8 mouse cellular contexts compared by ENCODE assay signal in genomic region chr5:119682646-119683515, GRCm38 (mm10). TPM values are rescaled to one million over a fixed set of nuclear protein-coding genes. Genes with fewer than 3 reads are reported as not detected.
DNase-seq lines count a peak whose midpoint lies in the region; ATAC-seq and TF ChIP-seq lines count a peak whose summit lies in the region.
"Had no signal": no experiment of that assay in that cellular context is flagged by ENCODE, and none has a peak within 500 bp of the region (broad histone marks: within the 10 kb centered on the region; RNA-seq: fewer than 3 reads in every experiment).

No protein-coding gene starts in this region.

- no peak overlapping the region for H3K27ac ChIP-seq in midbrain, embryonic 12.5 days (replicated peaks)
- H3K27ac ChIP-seq in midbrain, postnatal 0 days (ENCODE audit: low read depth, low read length): no peak overlapping the region
- no peak overlapping the region for H3K27ac ChIP-seq in layer of hippocampus, adult 2 months

- no peaks in the 10 kb centered on the region for H3K9me3 ChIP-seq in midbrain, embryonic 12.5 days
- H3K9me3 ChIP-seq in midbrain, postnatal 0 days (ENCODE audit: low read length): no peaks in the 10 kb centered on the region
- H3K9me3 ChIP-seq: megakaryocyte, embryonic 14.5 days had no signal

- H3K9ac ChIP-seq in midbrain, embryonic 12.5 days (replicated peaks): no peak overlapping the region
- no peak overlapping the region for H3K9ac ChIP-seq in midbrain, postnatal 0 days (replicated peaks; ENCODE audit: low read length, poor library complexity, severe bottlenecking)

- TF ChIP-seq CTCF in midbrain, postnatal 0 days (IDR thresholded peaks at IDR 0.05): no peak
- TF ChIP-seq CTCF in layer of hippocampus, adult 2 months (conservative IDR thresholded peaks at IDR 0.05): no peak

- no peak overlapping the region for H3K4me2 ChIP-seq in midbrain, embryonic 12.5 days (replicated peaks)
- H3K4me2 ChIP-seq in midbrain, postnatal 0 days (ENCODE audit: low read depth, low read length, poor library complexity, severe bottlenecking): no peak overlapping the region

- 0 out of 2 replicates have a peak overlapping the region, but pooled peaks have one; percentile 3 for H3K4me3 ChIP-seq in midbrain, embryonic 12.5 days
- H3K4me3 ChIP-seq in midbrain, postnatal 0 days (ENCODE audit: low read depth, low read length): no peak overlapping the region
- H3K4me3 ChIP-seq in layer of hippocampus, adult 2 months: no peak overlapping the region
- H3K4me3 ChIP-seq: megakaryocyte, embryonic 14.5 days had no signal

- H3K36me3 ChIP-seq in midbrain, embryonic 12.5 days: no peaks in the 10 kb centered on the region
- H3K36me3 ChIP-seq in midbrain, postnatal 0 days (ENCODE audit: insufficient read depth, low read length): no peaks in the 10 kb centered on the region

- ATAC-seq in midbrain, embryonic 12.5 days (ENCODE audit: low FRiP score, low read depth): no peak
- ATAC-seq in midbrain, postnatal 0 days (ENCODE audit: low FRiP score): no peak

- peaks cover 96% of the 10 kb centered on the region for H3K27me3 ChIP-seq in midbrain, embryonic 12.5 days
- H3K27me3 ChIP-seq in midbrain, postnatal 0 days (ENCODE audit: insufficient read depth, low read length): peaks cover 92% of the 10 kb centered on the region

- 1% methylated on average over 40 of the region's 40 CpGs for WGBS in midbrain, embryonic 12.5 days
- WGBS in midbrain, postnatal 0 days: 4% methylated on average over 40 of the region's 40 CpGs

- DNase-seq in midbrain, postnatal 0 days (ENCODE audit: low spot score): no peak
- DNase-seq in embryo, embryonic 9.5 days (ENCODE audit: extremely low spot score): peak; percentile 60
- peak; percentile 48 for DNase-seq in kidney, postnatal 14 days
- peak; percentile 55 for DNase-seq in retina, embryonic 14.5 days (ENCODE audit: low spot score)
- DNase-seq in frontal cortex, postnatal 14 days (ENCODE audit: low spot score in 2 of 2): no peak
- DNase-seq in layer of hippocampus, adult 2 months (ENCODE audit: low spot score in 2 of 2): no peak

- 0 out of 2 replicates have a peak, but pooled peaks cover 4% of the 10 kb centered on the region for H3K4me1 ChIP-seq in midbrain, embryonic 12.5 days
- H3K4me1 ChIP-seq in midbrain, postnatal 0 days (ENCODE audit: insufficient read depth, low read length): no peaks in the 10 kb centered on the region

RNA-seq across cellular contexts. Expression of gene Tbx3, which starts 12.4 kb away (rescaled TPM):
- 2.1 and 2.2 TPM in 2 replicates for polyA plus RNA-seq in midbrain, embryonic 12.5 days (2016; fragmentation: Nextera tagmentation; extraction: Ambion mirVana)
- 1.1 and 3.9 TPM in 2 replicates for total RNA-seq in midbrain, postnatal 0 days (2014; rRNA removed)
- 2.0 and 4.0 TPM in 2 replicates for polyA plus RNA-seq in midbrain, postnatal 0 days (2015; fragmentation: Nextera tagmentation; extraction: Ambion mirVana)
- 1 to 10 TPM; 3.5 to 3.6 TPM for total RNA-seq in layer of hippocampus, adult 2 months (2021)

Comparison
In these comparisons a context has a peak if more than half of its experiments do, and no peak if none do; other contexts are left out.
1. DNase-seq: peak in embryo, embryonic 9.5 days (single experiment), kidney, postnatal 14 days (single experiment) and retina, embryonic 14.5 days (single experiment); none in midbrain, postnatal 0 days (single experiment), frontal cortex, postnatal 14 days (0 of 2) and layer of hippocampus, adult 2 months (0 of 2).